Mouse (Mus musculus) E14TG2a.4 (cell line): ENCODE data around the gene Rsg1.

ENCODE experiments used
- CTCF ChIP-seq: conservative IDR thresholded peaks from 2 replicates; pipeline ENCODE4 v1.5.1; 2014; ENCODE audit warnings: low read length
- NANOG ChIP-seq: IDR thresholded peaks from 2 replicates; pipeline ENCODE4 v1.6.1; 2014; ENCODE audit warnings: borderline replicate concordance, low read length, mixed read lengths
- POU5F1 ChIP-seq: IDR thresholded peaks from 2 replicates; pipeline ENCODE4 v1.6.1; 2014; ENCODE audit warnings: low read length, borderline replicate concordance

GRCm38 (mm10) chr4:141186923-141187836 lies 26.6 kb upstream of the Rsg1 start:
- TF ChIP-seq CTCF (no peak), NANOG (no peak), POU5F1 (no peak)
